Mouse (Mus musculus): ENCODE data around the gene Zfp777. TPM values are rescaled to one million over a fixed set of nuclear protein-coding genes. Genes with fewer than 3 reads are reported as not detected.

Zfp777 gene
- 6.1 and 7.5 TPM in 2 replicates for polyA plus RNA-seq (2015; fragmentation: Nextera tagmentation; extraction: Ambion mirVana)

- DNase-seq (ENCODE audit: low spot score): peak; percentile 89
Observed at GRCm38 (mm10) chr6:48048426-48049272, at the start of gene Zfp777. Gene Zfp777, minus strand, starts transcription at chr6:48048911.

GRCm38 (mm10) chr6:48086957-48087715 is 38.4 kb upstream of the Zfp777 start:
- peak; percentile 39 for DNase-seq (ENCODE audit: low spot score)

GRCm38 (mm10) chr6:48086471-48086878 is 37.8 kb upstream of the Zfp777 start, which contains the start of gene Zfp746:
Gene Zfp746, minus strand, starts transcription at chr6:48086593.
- peak; percentile 92 for DNase-seq (ENCODE audit: low spot score)

GRCm38 (mm10) chr6:48085521-48086404 is 37.1 kb upstream of the Zfp777 start:
- DNase-seq (ENCODE audit: low spot score): peak; percentile 66

GRCm38 (mm10) chr6:48083733-48084191 is 35.1 kb upstream of the Zfp777 start:
- peak; percentile 50 for DNase-seq (ENCODE audit: low spot score)

GRCm38 (mm10) chr6:48081952-48082351 is 33.2 kb upstream of the Zfp777 start:
- DNase-seq (ENCODE audit: low spot score): no peak

- no peak for DNase-seq (ENCODE audit: low spot score)
Observed at GRCm38 (mm10) chr6:48081021-48081420, 32.3 kb upstream of the Zfp777 start.

- DNase-seq (ENCODE audit: low spot score): peak; percentile 80
Observed at GRCm38 (mm10) chr6:48073316-48073715, 24.6 kb upstream of the Zfp777 start.

- DNase-seq (ENCODE audit: low spot score): no peak
Observed at GRCm38 (mm10) chr6:48067492-48067891, 18.8 kb upstream of the Zfp777 start.

- no peak for DNase-seq (ENCODE audit: low spot score)
Observed at GRCm38 (mm10) chr6:48065587-48066075, 16.9 kb upstream of the Zfp777 start.

GRCm38 (mm10) chr6:48064451-48064850 is 15.7 kb upstream of the Zfp777 start:
- no peak for DNase-seq (ENCODE audit: low spot score)

- no peak for DNase-seq (ENCODE audit: low spot score)
Observed at GRCm38 (mm10) chr6:48063940-48064339, 15.2 kb upstream of the Zfp777 start.

- DNase-seq (ENCODE audit: low spot score): no peak
Observed at GRCm38 (mm10) chr6:48060895-48061294, 12.2 kb upstream of the Zfp777 start.

GRCm38 (mm10) chr6:48060421-48060820 is 11.7 kb upstream of the Zfp777 start:
- DNase-seq (ENCODE audit: low spot score): no peak

GRCm38 (mm10) chr6:48052136-48052535 is 3.4 kb upstream of the Zfp777 start:
- no peak for DNase-seq (ENCODE audit: low spot score)

- no peak for DNase-seq (ENCODE audit: low spot score)
Observed at GRCm38 (mm10) chr6:48051666-48052065, 3.0 kb upstream of the Zfp777 start.

- DNase-seq (ENCODE audit: low spot score): peak; percentile 15
Observed at GRCm38 (mm10) chr6:48049273-48050065, 758 bp upstream of the Zfp777 start.

- DNase-seq (ENCODE audit: low spot score): peak; percentile 23
Observed at GRCm38 (mm10) chr6:48047450-48048351, 1.0 kb downstream of the Zfp777 start.

- peak; percentile 2 for DNase-seq (ENCODE audit: low spot score)
Observed at GRCm38 (mm10) chr6:48047114-48047449, 1.6 kb downstream of the Zfp777 start.

Data from thymus, postnatal 0 days (tissue).